Mouse (Mus musculus) liver, embryonic 15.5 days (tissue): ENCODE results near the gene Pitpnc1. TPM values are rescaled to one million over a fixed set of nuclear protein-coding genes. Genes with fewer than 3 reads are reported as not detected.

ENCODE experiments used
- ATAC-seq: fragments of 200-750 bp; cut with Nextera tagmentation; 2 replicates; pipeline ENCODE4 v1.8.0; 2017; ENCODE audit warnings: moderate number of reproducible peaks, mild to moderate bottlenecking, moderate library complexity; ENCODE audit not compliant: insufficient read depth
- H3K27ac ChIP-seq: fragments of 300-500 bp; sonication (generic); replicated peaks from 2 replicates; pipeline ENCODE4 v1.5.1; 2015; ENCODE audit warnings: mild to moderate bottlenecking, inconsistent platforms
- H3K27me3 ChIP-seq: fragments of 300-500 bp; sonication (generic); 2 replicates; pipeline ENCODE4 v1.6.1; 2015; ENCODE audit warnings: mild to moderate bottlenecking, inconsistent platforms
- H3K36me3 ChIP-seq: fragments of 300-500 bp; sonication (generic); replicated peaks from 2 replicates; pipeline ENCODE4 v1.6.1; 2015; ENCODE audit warnings: moderate library complexity, mild to moderate bottlenecking, inconsistent platforms
- H3K4me1 ChIP-seq: fragments of 300-500 bp; sonication (generic); replicated peaks from 2 replicates; pipeline ENCODE4 v1.6.1; 2015; ENCODE audit warnings: inconsistent platforms
- H3K4me2 ChIP-seq: fragments of 300-500 bp; sonication (generic); 2 replicates; pipeline ENCODE4 v1.6.1; 2015; ENCODE audit warnings: moderate library complexity, mild to moderate bottlenecking, inconsistent platforms
- H3K4me3 ChIP-seq: fragments of 300-500 bp; sonication (generic); replicated peaks from 2 replicates; pipeline ENCODE4 v1.5.1; 2015; ENCODE audit warnings: mild to moderate bottlenecking, inconsistent platforms
- H3K9ac ChIP-seq: fragments of 300-500 bp; sonication (generic); 2 replicates; pipeline ENCODE4 v1.6.1; 2015; ENCODE audit warnings: moderate library complexity, mild to moderate bottlenecking, inconsistent platforms
- H3K9me3 ChIP-seq: fragments of 300-500 bp; sonication (generic); replicated peaks from 2 replicates; pipeline ENCODE4 v1.6.1; 2016; ENCODE audit warnings: inconsistent platforms
- WGBS: fragments of 180-500 bp; shearing (Covaris S2); methylation state at CpG from one replicate; pipeline ENCODE4 v1.1.7; 2015; ENCODE audit warnings: mixed read lengths; ENCODE audit not compliant: insufficient replicate concordance; 5-methylcytosine and 5-hydroxymethylcytosine counted together
- polyA plus RNA-seq: library from polyadenylated mRNA; unstranded; fragments of >200 nt; fragmentation: Nextera tagmentation; extraction: Ambion mirVana; gene quantifications from 2 replicates; pipeline ENCODE4 v1.2.1, GENCODE M21; 2015

The Pitpnc1 gene
- polyA plus RNA-seq, 1 experiment from 2014 or later: 7.0 TPM

DNA sequence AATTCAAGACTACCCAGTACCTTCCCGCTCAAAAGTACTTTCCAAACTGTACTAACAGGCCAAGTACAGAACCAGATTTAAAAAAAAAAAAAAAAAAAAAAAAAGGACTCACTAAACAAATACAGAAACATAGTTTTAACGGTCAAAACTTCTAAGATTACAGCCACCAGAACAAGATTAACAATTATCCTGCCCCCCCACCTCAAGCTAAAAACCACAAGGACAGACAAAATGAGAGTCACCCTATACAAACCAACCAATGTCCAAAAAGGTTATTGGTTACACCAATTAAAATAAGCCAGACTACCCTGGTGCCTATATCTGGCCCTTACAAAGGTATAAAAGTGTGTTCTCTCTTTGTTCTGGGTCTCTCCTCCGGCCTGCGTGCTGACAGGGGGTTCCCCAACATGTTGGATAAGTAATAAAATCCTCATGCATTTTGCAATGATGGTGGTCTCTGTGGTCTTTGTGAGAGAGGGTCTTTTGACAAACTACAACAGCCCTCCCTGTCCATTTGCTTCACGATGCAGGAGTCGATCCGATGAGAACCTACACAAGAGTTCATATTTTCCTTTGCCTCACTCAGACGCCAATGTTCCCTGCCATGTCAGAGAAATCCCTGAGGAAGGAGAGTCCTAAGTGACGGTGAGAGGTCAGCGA is 54.5 kb downstream of the Pitpnc1 start:
- H3K4me3 ChIP-seq: peak overlapping the region; percentile 45; the same call in 1 of the 2 replicates
- H3K9me3 ChIP-seq: no peaks in the 10 kb centered on the region
- H3K9ac ChIP-seq: no peak overlapping the region
- H3K4me1 ChIP-seq: peaks cover 76% of the 10 kb centered on the region
- H3K36me3 ChIP-seq: no peaks in the 10 kb centered on the region
- H3K27me3 ChIP-seq: no peaks in the 10 kb centered on the region
- WGBS: 52% methylated on average over 10 of the region's 10 CpGs
- ATAC-seq: no peak
- H3K27ac ChIP-seq: peak overlapping the region; percentile 87
- peak overlapping the region; percentile 74 for H3K4me2 ChIP-seq

DNA sequence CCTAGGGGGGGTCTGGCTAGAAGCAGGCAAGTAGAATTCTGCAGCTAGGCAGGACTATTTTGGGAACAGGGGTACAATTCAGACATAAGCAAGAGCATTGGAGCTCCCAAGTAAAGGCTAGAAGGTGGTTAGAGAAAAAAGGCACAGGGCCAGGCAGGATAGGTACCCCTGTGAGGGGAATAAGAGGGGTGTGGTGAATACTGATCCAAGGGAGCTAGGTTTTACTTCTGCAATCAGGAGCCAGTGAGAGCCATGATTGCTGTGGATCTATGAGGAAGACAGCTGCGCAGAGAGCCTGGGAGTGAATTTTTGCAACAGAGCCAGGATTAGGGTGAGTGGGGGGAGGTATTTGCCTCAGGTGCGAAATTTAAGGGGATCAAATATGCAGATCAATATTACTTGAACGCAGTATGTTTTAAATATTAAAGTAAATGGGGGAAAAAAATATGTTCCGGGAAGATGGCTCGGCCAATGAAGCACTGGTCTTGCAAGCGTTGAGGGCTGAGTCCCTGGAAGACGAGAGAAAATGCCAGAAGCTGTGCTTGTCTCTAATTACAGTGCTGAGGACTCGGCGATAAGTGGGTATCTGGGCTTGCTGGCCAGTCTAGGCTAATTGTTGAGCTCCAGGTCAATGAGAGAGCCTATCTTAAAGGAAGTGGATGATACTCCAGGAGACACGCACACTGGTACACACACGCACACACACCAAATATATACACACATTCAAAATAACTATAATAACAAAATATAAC is 55.3 kb downstream of the Pitpnc1 start:
- ATAC-seq: no peak
- no peaks in the 10 kb centered on the region for H3K36me3 ChIP-seq
- H3K27ac ChIP-seq: peak overlapping the region; percentile 59
- peaks cover 83% of the 10 kb centered on the region for H3K4me1 ChIP-seq
- H3K4me2 ChIP-seq: no peak overlapping the region
- H3K9ac ChIP-seq: no peak overlapping the region
- 42% methylated on average over 11 of the region's 11 CpGs for WGBS
- no peaks in the 10 kb centered on the region for H3K9me3 ChIP-seq
- H3K27me3 ChIP-seq: no peaks in the 10 kb centered on the region
- no peak overlapping the region for H3K4me3 ChIP-seq

DNA sequence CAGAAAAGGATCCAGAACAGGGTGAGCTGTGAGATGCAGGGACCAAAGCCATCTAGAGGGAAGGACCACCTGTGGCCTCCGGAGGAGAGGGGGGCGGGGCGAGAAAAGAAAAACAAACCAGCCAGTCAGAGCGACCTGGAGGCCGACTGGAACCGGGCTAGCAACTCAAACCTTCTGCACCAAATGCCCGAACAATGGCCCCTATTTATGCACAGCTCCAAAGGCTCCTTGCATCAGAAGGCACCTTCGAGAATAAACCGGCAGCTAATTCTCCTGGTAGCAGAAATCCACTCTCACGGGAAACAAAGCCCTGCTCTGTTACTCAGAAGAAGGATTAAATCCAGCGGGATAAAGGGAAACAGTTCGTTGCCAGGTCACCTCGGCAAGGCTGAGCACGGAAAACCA is 57.2 kb downstream of the Pitpnc1 start:
- Histone ChIP-seq H3K4me2 (peak overlapping the region; percentile 68), H3K4me1 (peaks cover 98% of the 10 kb centered on the region), H3K27ac (peak overlapping the region; percentile 63), H3K36me3 (no peaks in the 10 kb centered on the region), H3K4me3 (peak overlapping the region; percentile 39), H3K27me3 (no peaks in the 10 kb centered on the region), H3K9ac (peak overlapping the region; percentile 19; the same call in 1 of the 2 replicates), H3K9me3 (no peaks in the 10 kb centered on the region)
- ATAC-seq: no peak
- 17% methylated on average over 14 of the region's 14 CpGs for WGBS

DNA sequence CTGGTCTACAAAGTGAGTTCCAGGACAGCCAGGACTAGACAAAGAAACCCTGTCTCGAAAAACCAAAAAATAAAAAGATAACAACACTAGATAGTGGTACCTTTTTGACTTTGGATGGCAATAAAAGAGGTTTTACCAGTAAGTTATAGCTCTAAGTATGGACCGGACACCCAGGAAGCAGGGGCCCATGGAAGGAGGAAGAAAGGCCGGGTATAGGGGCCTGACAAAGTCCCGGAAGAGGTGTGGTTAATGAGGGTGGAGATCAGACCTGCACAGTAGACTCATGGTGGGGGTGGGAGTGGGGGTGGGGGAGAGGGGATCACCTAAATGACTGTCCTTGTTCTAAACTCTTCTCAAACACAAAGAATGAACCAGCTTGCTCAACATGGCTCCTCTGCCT is 58.4 kb downstream of the Pitpnc1 start:
- no peak overlapping the region for H3K9ac ChIP-seq
- H3K36me3 ChIP-seq: no peaks in the 10 kb centered on the region
- peaks cover 99% of the 10 kb centered on the region for H3K4me1 ChIP-seq
- H3K4me3 ChIP-seq: no peak overlapping the region
- no peak for ATAC-seq
- H3K9me3 ChIP-seq: no peaks in the 10 kb centered on the region
- 13% methylated on average over 4 of the region's 4 CpGs for WGBS
- peak overlapping the region; percentile 68 for H3K4me2 ChIP-seq
- no peaks in the 10 kb centered on the region for H3K27me3 ChIP-seq
- H3K27ac ChIP-seq: peak overlapping the region; percentile 15

DNA sequence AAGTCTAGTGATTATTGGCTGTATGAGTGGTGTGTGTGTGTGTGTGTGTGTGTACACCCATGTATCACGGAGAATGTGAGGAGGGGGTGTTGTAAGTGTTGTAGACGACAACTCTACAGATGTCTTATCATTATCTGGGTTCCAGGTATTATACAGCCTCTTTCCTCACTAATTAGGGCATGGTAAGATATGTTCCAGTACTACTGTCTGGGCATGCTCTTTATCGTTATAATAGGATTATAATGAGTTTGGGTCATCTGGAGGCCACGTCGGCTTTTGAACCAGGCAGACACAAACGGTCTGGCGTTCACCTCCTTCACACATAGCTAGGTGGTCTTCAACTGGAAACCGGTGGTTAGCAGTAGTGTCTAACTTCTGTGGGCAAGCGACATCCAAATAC is 58.9 kb downstream of the Pitpnc1 start:
- Histone ChIP-seq H3K4me2 (0 out of 2 replicates have a peak overlapping the region, but pooled peaks have one; percentile 68), H3K9ac (no peak overlapping the region), H3K9me3 (no peaks in the 10 kb centered on the region)

DNA sequence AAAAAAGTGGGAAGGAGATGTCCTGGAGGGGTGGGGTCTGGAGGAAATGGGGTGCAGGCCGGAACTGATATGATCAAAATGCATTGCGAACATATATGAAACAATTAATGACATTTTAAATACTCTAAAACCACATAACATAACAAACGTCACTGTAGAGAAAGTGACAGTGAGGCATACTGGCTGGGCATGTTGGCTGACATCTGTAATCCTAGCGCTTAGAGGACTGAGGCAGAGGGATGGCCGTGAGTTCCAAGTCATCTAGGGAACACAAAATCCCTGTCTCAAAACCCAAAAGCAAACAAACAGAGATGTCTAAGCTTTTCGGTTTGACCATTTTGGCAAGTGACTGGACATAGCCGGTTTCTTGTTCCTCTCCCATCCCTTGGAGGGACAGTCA is 59.7 kb downstream of the Pitpnc1 start:
- no peak overlapping the region for H3K9ac ChIP-seq
- 44% methylated on average over 7 of the region's 7 CpGs for WGBS
- H3K27me3 ChIP-seq: no peaks in the 10 kb centered on the region
- H3K9me3 ChIP-seq: no peaks in the 10 kb centered on the region
- H3K27ac ChIP-seq: peak overlapping the region; percentile 74
- H3K36me3 ChIP-seq: no peaks in the 10 kb centered on the region
- H3K4me2 ChIP-seq: peak overlapping the region; percentile 49
- H3K4me1 ChIP-seq: peaks cover 97% of the 10 kb centered on the region
- no peak for ATAC-seq
- H3K4me3 ChIP-seq: no peak overlapping the region

More for the DNA sequence above, 58.9 kb downstream of the Pitpnc1 start:
- Histone ChIP-seq H3K27ac (peak overlapping the region; percentile 74), H3K4me1 (peaks cover 99% of the 10 kb centered on the region), H3K36me3 (no peaks in the 10 kb centered on the region), H3K4me3 (no peak overlapping the region), H3K27me3 (no peaks in the 10 kb centered on the region)
- ATAC-seq: no peak
- WGBS: 51% methylated on average over 9 of the region's 9 CpGs

DNA sequence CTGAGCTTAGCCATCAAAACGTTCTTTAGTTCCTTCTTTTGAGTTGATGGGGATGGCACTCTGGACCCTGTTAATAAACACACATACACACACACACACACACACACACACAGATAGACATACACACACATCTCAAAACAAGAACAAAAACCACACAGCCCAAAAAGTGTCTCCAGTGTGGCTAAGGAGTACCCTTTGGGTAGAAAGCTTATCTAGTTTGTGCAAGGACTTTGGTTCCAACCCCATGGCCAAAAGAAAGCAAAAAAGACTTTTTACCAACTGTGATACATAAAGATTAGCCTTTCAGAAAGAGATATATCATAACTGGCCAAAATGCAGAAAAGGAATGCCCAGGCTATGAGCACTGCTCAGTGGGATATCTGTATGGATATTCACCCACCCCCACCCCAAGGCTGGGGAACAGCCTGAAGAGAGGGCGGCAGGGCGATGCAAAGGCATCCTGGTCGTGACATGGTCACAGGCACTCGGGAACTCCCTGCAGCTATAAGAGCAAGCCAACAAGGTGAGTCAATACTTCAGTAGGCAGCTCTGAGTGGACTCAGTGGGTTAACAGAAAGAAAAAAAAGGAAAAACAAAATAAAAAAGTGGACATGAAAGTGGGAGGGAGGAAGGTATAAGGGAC is 60.3 kb downstream of the Pitpnc1 start:
- Histone ChIP-seq H3K4me3 (no peak overlapping the region), H3K4me1 (peaks cover 94% of the 10 kb centered on the region), H3K4me2 (peak overlapping the region; percentile 49), H3K27me3 (no peaks in the 10 kb centered on the region), H3K9me3 (no peaks in the 10 kb centered on the region), H3K36me3 (no peaks in the 10 kb centered on the region), H3K27ac (peak overlapping the region; percentile 74), H3K9ac (peak overlapping the region; percentile 17; the same call in 1 of the 2 replicates)
- ATAC-seq: peak; percentile 49
- 9% methylated on average over 5 of the region's 5 CpGs for WGBS

DNA sequence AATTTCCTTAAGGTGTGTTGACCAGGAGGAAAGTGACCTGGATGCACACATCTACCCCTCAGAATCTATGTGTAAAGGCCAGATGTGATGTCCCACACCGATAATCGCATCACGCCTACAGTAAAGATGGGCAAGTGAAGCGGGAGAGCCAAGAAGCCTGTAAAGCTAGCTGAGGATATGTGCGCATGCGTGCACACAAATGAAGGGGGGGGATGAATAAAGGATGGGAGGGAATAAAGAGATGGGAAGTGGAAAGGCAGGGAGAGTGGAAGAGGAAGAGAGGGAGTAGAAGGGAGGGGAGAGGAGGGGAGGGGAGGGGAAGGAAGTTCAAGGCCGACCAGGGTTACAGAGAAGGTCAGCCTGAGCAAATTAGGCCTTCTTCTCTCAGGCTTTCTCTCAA is 61.6 kb downstream of the Pitpnc1 start:
- 75% methylated on average over 7 of the region's 7 CpGs for WGBS
- ATAC-seq: no peak
- H3K9me3 ChIP-seq: no peaks in the 10 kb centered on the region
- no peak overlapping the region for H3K4me3 ChIP-seq
- H3K4me2 ChIP-seq: peak overlapping the region; percentile 51; the same call in 1 of the 2 replicates
- H3K27me3 ChIP-seq: no peaks in the 10 kb centered on the region
- H3K9ac ChIP-seq: no peak overlapping the region
- H3K27ac ChIP-seq: peak overlapping the region; percentile 74
- peaks cover 88% of the 10 kb centered on the region for H3K4me1 ChIP-seq
- no peaks in the 10 kb centered on the region for H3K36me3 ChIP-seq

DNA sequence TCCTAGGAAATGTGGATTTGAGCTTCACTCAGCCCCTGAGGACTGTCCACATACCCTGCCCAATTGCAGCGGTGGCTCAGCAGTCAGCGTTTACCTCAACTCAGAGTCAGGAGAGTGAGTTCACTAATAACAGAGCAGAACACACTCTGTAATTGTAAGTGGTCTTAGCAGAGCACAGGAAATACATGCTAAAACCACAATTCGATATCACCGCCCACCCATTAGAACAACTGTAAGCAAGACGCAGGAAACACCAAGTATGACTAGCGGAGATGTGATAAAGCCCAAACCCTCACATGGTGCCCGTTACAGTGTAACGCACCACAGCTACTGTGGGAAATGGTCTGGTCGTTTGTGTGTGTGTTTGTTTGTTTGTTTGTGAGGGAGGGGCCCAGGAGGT is 62.8 kb downstream of the Pitpnc1 start:
- ATAC-seq: peak; percentile 51
- H3K4me1 ChIP-seq: peaks cover 88% of the 10 kb centered on the region
- H3K9me3 ChIP-seq: no peaks in the 10 kb centered on the region
- H3K4me3 ChIP-seq: no peak overlapping the region
- peak overlapping the region; percentile 28; the same call in 1 of the 2 replicates for H3K9ac ChIP-seq
- peak overlapping the region; percentile 74 for H3K27ac ChIP-seq
- 18% methylated on average over 9 of the region's 9 CpGs for WGBS
- H3K27me3 ChIP-seq: no peaks in the 10 kb centered on the region
- H3K36me3 ChIP-seq: no peaks in the 10 kb centered on the region
- peak overlapping the region; percentile 51 for H3K4me2 ChIP-seq

DNA sequence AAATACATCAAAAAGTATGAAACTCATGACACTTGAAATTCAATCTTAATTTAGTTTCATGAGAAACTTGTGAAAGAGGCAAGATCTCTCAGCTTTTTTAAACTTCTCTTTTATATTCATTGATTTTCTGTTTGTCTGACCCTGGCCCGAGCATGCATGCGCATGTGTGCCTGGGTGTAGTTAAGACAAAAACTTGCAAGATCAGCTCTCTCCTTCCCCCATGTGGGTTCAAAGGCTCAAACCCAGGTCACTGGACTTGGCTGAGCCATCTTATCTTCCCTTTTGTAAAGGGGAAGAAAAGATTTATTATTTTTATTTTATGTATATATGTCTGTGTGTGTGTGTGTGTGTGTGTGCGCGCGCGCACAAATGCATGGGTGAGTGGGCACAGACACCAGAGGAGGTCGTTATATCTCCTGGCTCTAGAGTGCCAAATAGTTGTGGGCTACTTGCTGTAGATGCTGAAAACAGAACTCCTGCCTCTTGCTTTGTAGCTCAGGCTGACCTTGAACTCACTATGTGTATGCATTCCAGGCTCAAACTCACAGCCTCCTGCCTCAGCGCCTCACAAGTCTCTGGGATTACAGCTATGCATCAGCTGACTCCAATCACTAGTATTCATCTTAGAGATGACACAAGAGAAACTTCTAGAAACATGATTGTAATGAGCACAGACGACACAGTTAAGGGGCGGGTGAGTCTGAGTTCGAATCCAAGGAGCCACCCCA is 64.7 kb downstream of the Pitpnc1 start:
- ATAC-seq: no peak
- H3K27ac ChIP-seq: no peak overlapping the region
- no peak overlapping the region for H3K9ac ChIP-seq
- H3K4me1 ChIP-seq: peaks cover 74% of the 10 kb centered on the region
- H3K27me3 ChIP-seq: no peaks in the 10 kb centered on the region
- no peaks in the 10 kb centered on the region for H3K9me3 ChIP-seq
- no peaks in the 10 kb centered on the region for H3K36me3 ChIP-seq
- 89% methylated on average over 11 of the region's 11 CpGs for WGBS
- no peak overlapping the region for H3K4me2 ChIP-seq
- H3K4me3 ChIP-seq: no peak overlapping the region
